Mouse (Mus musculus): ENCODE results near the gene Mob3b.
A peak's percentile ranks its signal among the peaks of the same experiment; 100 is the strongest.
"Not testable (repeated sequence)": the region's sequence is repeated elsewhere in the genome, so short reads cannot be mapped to it uniquely, and the experiment has no call there.

The Mob3b gene

GRCm38 (mm10) chr4:34967541-34967940 is 189.7 kb downstream of the Mob3b start:
- DNase-seq (ENCODE audit: low read depth, low spot score) = no peak

- DNase-seq (ENCODE audit: low read depth, low spot score) = no peak
These were observed 190.8 kb downstream of the Mob3b start for GRCm38 (mm10) chr4:34966336-34966957.

- no peak for DNase-seq (ENCODE audit: low read depth, low spot score)
These were observed 192.4 kb downstream of the Mob3b start for GRCm38 (mm10) chr4:34964906-34965305.

DNA sequence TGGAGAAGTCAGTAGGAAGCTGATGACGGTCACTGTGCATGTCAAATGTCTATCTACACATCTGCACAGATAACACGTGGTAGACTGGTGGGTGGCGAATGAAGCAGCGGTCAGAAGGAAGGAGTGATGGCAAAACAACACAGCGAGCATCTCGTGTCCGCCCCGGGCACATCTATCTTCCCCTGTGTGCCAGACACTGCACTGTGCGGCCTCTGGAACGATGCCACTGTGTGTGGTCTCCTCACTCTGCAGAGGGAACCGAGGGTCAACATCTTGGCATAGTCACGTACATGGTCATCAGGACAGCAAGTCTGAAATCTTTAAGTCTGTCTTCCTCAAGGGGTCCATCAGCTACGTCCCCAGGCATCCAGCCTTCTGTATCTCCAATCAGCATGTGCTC is 193.3 kb downstream of the Mob3b start:
- no peak for DNase-seq (ENCODE audit: low read depth, low spot score)

- no peak for DNase-seq (ENCODE audit: low read depth, low spot score)
These were observed 196.3 kb downstream of the Mob3b start for GRCm38 (mm10) chr4:34960781-34961560.

GRCm38 (mm10) chr4:34959477-34959876 is 197.8 kb downstream of the Mob3b start:
- DNase-seq (ENCODE audit: low read depth, low spot score) = no peak

- peak; percentile 5 for DNase-seq (ENCODE audit: low read depth, low spot score)
These were observed 198.9 kb downstream of the Mob3b start for GRCm38 (mm10) chr4:34958155-34959028.

DNA sequence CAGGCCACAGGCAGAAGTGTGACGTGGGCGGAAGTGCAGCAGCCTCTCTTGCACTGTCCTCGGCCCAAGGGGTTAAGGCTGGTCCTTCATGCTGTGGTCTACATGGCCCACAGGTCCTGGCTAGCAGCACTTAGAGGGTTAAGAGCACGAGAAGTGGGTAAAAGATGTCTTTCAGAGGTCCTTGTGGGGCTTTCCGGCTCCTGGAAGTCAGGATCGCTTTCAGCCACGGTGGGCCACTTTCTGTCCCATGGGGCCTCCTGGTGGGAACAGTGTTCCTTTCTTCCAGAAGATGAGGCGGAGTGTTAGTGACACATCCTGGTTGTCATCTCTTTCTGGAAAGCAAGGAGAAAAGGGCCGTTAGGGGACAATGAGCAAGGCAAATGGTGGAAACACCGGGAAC is 203.6 kb downstream of the Mob3b start:
- no peak for DNase-seq (ENCODE audit: low read depth, low spot score)

DNA sequence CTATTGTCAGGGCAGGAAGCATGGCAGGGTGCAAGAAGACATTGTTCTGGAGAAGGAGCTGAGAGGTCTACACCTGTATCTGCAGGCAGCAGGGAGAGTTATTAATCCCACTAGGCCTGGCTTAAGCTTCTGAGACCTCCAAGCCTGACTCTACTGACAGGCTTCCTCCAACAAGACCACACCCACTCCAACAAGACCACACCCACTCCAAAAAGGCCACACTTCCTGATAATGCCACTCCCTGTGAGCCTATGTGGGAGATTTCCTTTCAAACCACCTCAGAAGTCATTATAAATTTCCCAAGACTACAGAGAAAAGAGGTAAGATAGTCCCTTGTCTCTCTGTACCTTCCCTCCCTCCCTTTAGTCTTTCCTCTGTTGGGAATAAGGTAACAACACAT is 210.1 kb downstream of the Mob3b start:
- DNase-seq (ENCODE audit: low read depth, low spot score) = no peak

GRCm38 (mm10) chr4:34941046-34941445 is 216.2 kb downstream of the Mob3b start:
- DNase-seq (ENCODE audit: low read depth, low spot score) = no peak

DNA sequence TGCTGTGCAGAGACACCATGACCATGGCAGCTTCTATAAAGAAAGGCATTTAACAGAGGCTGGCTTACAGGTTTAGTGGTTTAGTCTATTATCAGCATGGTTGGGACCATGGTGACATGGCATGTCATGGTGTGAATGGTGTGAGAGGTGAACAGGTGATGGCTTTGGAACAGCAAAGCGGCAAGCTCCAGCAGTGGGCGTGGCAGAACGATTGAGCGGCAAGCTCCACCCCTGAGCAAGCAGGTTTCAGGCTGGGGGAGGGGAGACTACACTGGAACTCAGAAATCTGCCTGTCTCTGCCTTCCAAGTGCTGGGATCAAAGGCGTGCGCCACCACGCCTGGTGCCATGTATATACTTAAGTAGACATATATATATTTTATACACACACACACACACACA is 228.9 kb downstream of the Mob3b start:
- not testable (repeated sequence) for DNase-seq (ENCODE audit: low read depth, low spot score)

DNA sequence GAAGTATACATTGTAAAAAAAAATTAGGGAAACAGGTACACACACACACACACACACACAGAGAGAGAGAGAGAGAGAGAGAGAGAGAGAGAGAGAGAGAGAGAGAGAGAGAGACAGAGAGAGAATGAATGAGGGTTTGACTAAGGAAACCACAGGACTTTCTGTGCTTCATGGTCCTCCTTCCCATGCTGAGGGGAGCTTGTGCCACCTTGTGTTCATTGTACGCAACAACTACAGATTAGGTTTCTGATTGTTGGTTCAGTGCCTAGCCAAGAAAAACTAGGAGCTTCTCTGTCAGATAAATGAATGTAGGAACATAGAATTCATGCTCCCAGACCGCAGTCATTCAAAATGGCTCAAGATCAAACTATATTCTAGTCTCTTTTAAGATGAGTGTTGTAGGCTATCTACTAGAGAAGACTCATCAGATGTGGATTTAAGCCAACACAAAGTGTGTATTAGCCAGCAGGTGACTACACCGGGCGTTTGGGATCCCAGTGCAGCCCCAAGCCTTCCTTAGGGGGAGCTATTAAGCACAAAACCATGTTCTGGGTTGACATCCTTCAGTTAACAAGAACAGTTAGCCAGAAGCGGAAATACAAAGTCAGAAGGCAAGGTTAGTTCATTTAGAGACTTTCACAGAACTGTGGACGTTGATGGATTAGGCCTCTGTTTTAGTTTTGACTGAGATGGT is 235.0 kb downstream of the Mob3b start:
- no peak for DNase-seq (ENCODE audit: low read depth, low spot score)

- no peak for DNase-seq (ENCODE audit: low read depth, low spot score)
These were observed 239.9 kb downstream of the Mob3b start for GRCm38 (mm10) chr4:34917400-34917799.

DNA sequence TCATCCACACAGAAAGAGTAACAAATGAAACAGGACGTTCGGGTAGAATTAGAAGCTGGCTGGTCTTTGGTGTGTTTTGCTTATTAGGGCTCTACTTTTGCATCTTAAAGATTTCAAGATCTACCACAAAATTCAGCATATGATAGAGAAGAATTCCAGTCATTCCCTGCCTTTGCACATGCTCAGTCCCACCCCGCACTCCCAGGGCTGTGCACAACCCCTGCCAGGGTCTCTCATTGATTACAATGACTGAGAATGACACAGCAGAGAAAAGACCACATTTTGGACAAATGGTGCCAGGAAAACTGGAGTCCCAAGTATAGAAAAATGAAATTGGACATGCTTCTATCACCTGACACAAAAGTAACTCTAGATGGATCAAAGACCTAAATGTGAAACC is 245.1 kb downstream of the Mob3b start:
- DNase-seq (ENCODE audit: low read depth, low spot score) = no peak

DNA sequence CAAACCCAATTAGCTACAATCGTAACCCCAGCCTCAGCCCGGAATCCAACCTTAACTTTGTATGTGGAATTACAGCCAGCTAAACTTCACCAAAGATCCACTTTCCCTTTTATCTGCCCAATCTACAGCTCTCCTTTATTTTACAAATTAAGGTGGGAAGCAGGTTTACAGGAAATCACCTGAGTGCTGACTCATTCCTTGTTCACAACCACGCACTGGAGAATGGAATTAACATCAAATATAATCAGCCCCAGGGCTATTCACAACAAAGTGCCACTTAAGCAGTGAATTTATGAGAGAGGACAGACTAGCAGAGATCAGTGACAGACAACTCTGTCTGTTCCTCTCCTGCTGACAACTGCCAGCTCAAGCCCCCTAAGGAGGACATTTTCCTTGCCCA is 245.9 kb downstream of the Mob3b start:
- no peak for DNase-seq (ENCODE audit: low read depth, low spot score)

- no peak for DNase-seq (ENCODE audit: low read depth, low spot score)
These were observed 249.2 kb downstream of the Mob3b start for GRCm38 (mm10) chr4:34908127-34908526.

- DNase-seq (ENCODE audit: low read depth, low spot score) = no peak
These were observed 250.3 kb downstream of the Mob3b start for GRCm38 (mm10) chr4:34907026-34907425.

GRCm38 (mm10) chr4:34906151-34906550 is 251.1 kb downstream of the Mob3b start:
- DNase-seq (ENCODE audit: low read depth, low spot score) = no peak

- DNase-seq (ENCODE audit: low read depth, low spot score) = no peak
These were observed 251.9 kb downstream of the Mob3b start for GRCm38 (mm10) chr4:34905396-34905795.

- DNase-seq (ENCODE audit: low read depth, low spot score) = not testable (repeated sequence)
These were observed 255.7 kb downstream of the Mob3b start for GRCm38 (mm10) chr4:34901582-34901981.

DNA sequence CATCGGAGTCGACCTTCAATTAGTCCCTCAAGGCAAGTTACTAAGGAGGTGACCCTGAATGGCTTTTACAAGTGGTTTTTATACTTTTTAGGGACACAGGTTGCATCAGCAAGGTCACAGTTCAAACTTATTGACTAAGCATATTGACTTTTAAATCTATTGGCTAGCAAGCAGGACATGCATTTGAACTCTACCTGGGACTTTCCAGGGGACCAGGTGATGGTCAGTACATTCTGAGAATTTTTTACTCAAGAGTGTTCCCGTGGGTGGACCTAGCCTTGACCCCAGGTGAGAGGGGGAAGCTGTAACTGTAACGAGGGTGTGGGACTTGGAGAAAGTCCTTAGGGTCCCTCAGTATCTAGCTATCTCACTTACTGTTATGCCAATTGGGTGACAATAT is 256.1 kb downstream of the Mob3b start:
- DNase-seq (ENCODE audit: low read depth, low spot score) = no peak

DNA sequence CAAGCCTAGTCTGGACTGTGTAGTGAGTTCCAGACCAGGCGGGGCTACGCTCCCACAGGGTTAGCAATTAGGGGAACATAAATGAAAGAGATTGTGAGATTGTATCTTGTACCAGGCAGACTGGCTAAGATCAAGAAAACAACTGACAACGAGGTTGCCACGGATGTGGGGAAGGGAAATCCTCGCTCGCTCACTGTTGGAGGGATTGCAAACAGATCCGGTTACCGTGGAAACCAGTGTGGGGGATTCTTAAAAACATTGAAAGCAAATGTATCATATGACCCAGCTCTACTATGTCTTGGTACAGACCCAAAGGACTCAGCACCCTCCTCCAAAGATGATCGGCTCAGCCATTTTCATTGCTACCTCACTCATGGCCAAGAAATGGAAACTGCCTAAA is 257.1 kb downstream of the Mob3b start:
- DNase-seq (ENCODE audit: low read depth, low spot score) = no peak

Measured in c-Kit-negative CD71-positive TER-119-positive erythroid progenitor cells, embryonic 14.5 days (primary cell).